Mouse (Mus musculus) midbrain, embryonic 11.5 days (tissue): ENCODE results near the gene Acp4. TPM values are rescaled to one million over a fixed set of nuclear protein-coding genes. Genes with fewer than 3 reads are reported as not detected.
"Not testable (repeated sequence)": the region's sequence is repeated elsewhere in the genome, so short reads cannot be mapped to it uniquely, and the experiment has no call there.

ENCODE experiments used
- ATAC-seq: fragments of 200-750 bp; cut with Nextera tagmentation; 2 replicates; pipeline ENCODE4 v1.8.0; 2017; ENCODE audit warnings: moderate TSS enrichment, moderate library complexity; ENCODE audit not compliant: low FRiP score
- DNase-seq: peaks from one replicate; pipeline ENCODE4 v3.0.0; 2015; ENCODE audit warnings: low spot score; ENCODE audit errors: missing footprints
- H3K27ac ChIP-seq: fragments of 300-500 bp; sonication (generic); 2 replicates; pipeline ENCODE4 v1.5.1; 2014; ENCODE audit warnings: low read depth, low read length
- H3K27me3 ChIP-seq: fragments of 300-500 bp; sonication (generic); 2 replicates; pipeline ENCODE4 v1.6.1; 2014; ENCODE audit warnings: mild to moderate bottlenecking, low read length, moderate library complexity, mixed read lengths; ENCODE audit not compliant: control insufficient read depth, insufficient read depth
- H3K36me3 ChIP-seq: fragments of 300-500 bp; sonication (generic); 2 replicates; pipeline ENCODE4 v1.6.1; 2014; ENCODE audit warnings: mild to moderate bottlenecking, low read length, moderate library complexity, mixed read lengths; ENCODE audit not compliant: control insufficient read depth, insufficient read depth
- H3K4me1 ChIP-seq: fragments of 300-500 bp; sonication (generic); 2 replicates; pipeline ENCODE4 v1.6.1; 2014; ENCODE audit warnings: low read length; ENCODE audit not compliant: control insufficient read depth, insufficient read depth
- H3K4me2 ChIP-seq: fragments of 300-500 bp; sonication (generic); 2 replicates; pipeline ENCODE4 v1.6.1; 2014; ENCODE audit warnings: mild to moderate bottlenecking, moderate library complexity
- H3K4me3 ChIP-seq: fragments of 300-500 bp; sonication (generic); 2 replicates; pipeline ENCODE4 v1.5.1; 2014; ENCODE audit warnings: low read depth, low read length
- H3K9ac ChIP-seq: fragments of 300-500 bp; sonication (generic); 2 replicates; pipeline ENCODE4 v1.6.1; 2014; ENCODE audit warnings: low read length
- H3K9me3 ChIP-seq: fragments of 300-500 bp; sonication (generic); 2 replicates; pipeline ENCODE4 v1.6.1; 2016; ENCODE audit warnings: low read length; ENCODE audit not compliant: control insufficient read depth
- WGBS: fragments of 180-500 bp; shearing (Covaris S2); extraction: QIAGEN DNeasy Blood & Tissue Kit; methylation state at CpG from one replicate; pipeline ENCODE4 v1.1.7; 2014; 5-methylcytosine and 5-hydroxymethylcytosine counted together
- polyA plus RNA-seq: library from polyadenylated mRNA; unstranded; fragments of >200 nt; fragmentation: Nextera tagmentation; extraction: Ambion mirVana; gene quantifications from 2 replicates; pipeline ENCODE4 v1.2.1, GENCODE M21; 2014

Acp4 gene
- polyA plus RNA-seq, 1 experiment from 2014 or later, result not detected

DNA sequence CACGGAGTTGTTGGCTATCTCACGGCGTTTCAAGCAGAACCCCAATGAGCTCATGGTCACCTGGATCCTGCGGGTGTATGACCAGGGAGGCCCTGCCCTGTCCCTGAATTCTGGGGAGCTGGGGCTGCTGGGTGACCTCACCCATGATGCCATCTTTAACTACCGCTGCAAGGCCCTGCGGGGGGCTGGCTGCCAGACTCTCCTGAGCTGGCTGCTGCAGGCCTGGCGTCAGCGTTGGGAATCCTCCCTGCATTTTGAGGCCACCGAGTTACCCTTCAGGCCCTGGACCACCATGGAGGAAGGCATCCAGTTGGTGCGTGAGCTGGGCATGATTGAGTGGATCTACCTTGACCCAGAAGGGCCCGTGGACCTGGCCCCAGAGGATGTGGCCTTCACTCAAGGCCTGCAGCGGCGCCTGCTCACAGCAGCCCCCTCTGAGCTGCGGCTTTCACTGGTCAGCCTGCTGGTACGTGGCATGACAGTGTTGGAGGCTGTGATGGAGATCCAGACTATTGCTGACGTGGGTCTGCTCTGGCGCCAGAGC lies 6.4 kb downstream of the Acp4 start:
- not testable (repeated sequence) for H3K4me3 ChIP-seq
- peaks cover 19% of the 10 kb centered on the region; the same call in 1 of the 2 replicates for H3K36me3 ChIP-seq

GRCm38 (mm10) chr7:44249248-44249647 lies 7.9 kb downstream of the Acp4 start:
- H3K9ac ChIP-seq, result no peak overlapping the region
- H3K36me3 ChIP-seq, result peaks cover 19% of the 10 kb centered on the region; the same call in 1 of the 2 replicates
- no peaks in the 10 kb centered on the region for H3K9me3 ChIP-seq
- H3K4me3 ChIP-seq, result no peak overlapping the region
- ATAC-seq (no peak), DNase-seq (peak; percentile 64)
- H3K4me1 ChIP-seq, result peaks cover 11% of the 10 kb centered on the region; the same call in 1 of the 2 replicates
- no peak overlapping the region for H3K4me2 ChIP-seq
- H3K27ac ChIP-seq, result no peak overlapping the region
- 93% methylated on average over 4 of the region's 4 CpGs for WGBS
- no peaks in the 10 kb centered on the region for H3K27me3 ChIP-seq

More for the DNA sequence above, 6.4 kb downstream of the Acp4 start:
- not testable (repeated sequence) for H3K9me3 ChIP-seq, ATAC-seq, H3K27ac ChIP-seq, H3K4me2 ChIP-seq, H3K27me3 ChIP-seq, H3K9ac ChIP-seq, H3K4me1 ChIP-seq
- peak; percentile 19 for DNase-seq
- 88% methylated on average over 17 of the region's 17 CpGs for WGBS

GRCm38 (mm10) chr7:44247971-44248370 lies 9.2 kb downstream of the Acp4 start:
- peaks cover 11% of the 10 kb centered on the region; the same call in 1 of the 2 replicates for H3K4me1 ChIP-seq
- ATAC-seq (no peak), DNase-seq (peak; percentile 82)
- 91% methylated on average over 2 of the region's 2 CpGs for WGBS
- peak overlapping the region; percentile 57 for H3K4me2 ChIP-seq
- no peaks in the 10 kb centered on the region for H3K9me3 ChIP-seq
- H3K9ac ChIP-seq, result peak overlapping the region; percentile 95
- H3K27ac ChIP-seq, result no peak overlapping the region
- H3K36me3 ChIP-seq, result peaks cover 18% of the 10 kb centered on the region; the same call in 1 of the 2 replicates
- no peaks in the 10 kb centered on the region for H3K27me3 ChIP-seq
- H3K4me3 ChIP-seq, result peak overlapping the region; percentile 91

- Histone ChIP-seq H3K4me3 (peak overlapping the region; percentile 91), H3K36me3 (peaks cover 12% of the 10 kb centered on the region; the same call in 1 of the 2 replicates), H3K4me2 (peak overlapping the region; percentile 57), H3K9ac (peak overlapping the region; percentile 95), H3K4me1 (peaks cover 11% of the 10 kb centered on the region; the same call in 1 of the 2 replicates), H3K27ac (peak overlapping the region; percentile 77), H3K9me3 (no peaks in the 10 kb centered on the region), H3K27me3 (no peaks in the 10 kb centered on the region)
- ATAC-seq, result peak; percentile 27
- peak; percentile 96 for DNase-seq
- under 1% methylated on average over 23 of the region's 23 CpGs for WGBS
These were observed 10.2 kb downstream of the Acp4 start for GRCm38 (mm10) chr7:44246984-44247470.

DNA sequence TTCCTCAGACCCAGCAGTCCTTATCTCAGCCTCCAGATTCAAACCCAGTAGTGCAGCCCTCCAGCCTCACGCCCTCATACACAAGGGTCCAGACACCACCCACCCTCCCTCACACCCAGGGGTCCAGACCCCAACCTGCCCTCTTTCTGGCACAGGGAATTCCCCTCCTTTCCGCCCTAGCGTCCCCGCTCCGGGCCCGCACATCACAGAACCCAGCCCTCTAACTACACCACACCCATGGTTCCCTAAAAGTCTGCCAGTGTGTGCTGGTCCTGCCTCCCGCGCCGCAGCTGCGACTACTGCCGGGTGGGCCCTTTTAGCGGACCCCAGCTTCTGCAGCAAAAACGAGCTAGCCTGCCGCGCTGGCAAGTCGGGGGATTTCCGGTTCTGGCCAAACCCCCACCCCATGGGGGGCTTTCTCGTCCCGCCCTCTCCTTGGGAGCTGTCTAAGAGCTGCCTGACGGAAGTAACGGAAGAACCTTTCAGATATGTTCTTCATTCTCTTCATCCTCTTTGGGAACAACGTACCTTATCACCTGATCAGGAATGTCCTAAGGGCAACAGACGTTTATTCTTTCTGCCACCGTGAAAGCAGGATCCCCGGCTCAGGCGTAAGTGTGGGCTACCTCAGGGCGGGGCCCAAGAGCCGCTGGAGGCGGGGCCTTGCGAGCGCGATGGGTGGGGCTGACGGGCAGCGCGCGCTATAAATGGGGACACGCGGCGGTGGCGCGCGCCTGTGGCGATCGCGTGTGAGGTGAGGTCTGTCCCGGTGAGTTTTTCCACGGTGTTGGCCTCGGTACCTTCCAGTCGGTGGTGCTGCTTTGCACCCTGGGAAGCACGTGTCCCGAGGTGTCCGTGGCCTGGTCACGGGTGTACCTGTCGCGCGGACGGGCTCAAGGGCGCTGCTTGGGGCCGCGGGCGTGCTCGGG lies 10.9 kb downstream of the Acp4 start, which contains the start of the genes 1700028J19Rik and 2410002F23Rik:
Gene 1700028J19Rik, minus strand, starts transcription at position 641 of the 929 bp plus-strand sequence.
Gene 2410002F23Rik, plus strand, starts transcription at position 668 of the 929 bp plus-strand sequence.
- H3K9ac ChIP-seq, result peak within 1 kb of the TSS; percentile 95
- peaks cover 11% of the 10 kb centered on the region; the same call in 1 of the 2 replicates for H3K4me1 ChIP-seq
- peak within 1 kb of the TSS; percentile 77 for H3K27ac ChIP-seq
- H3K36me3 ChIP-seq, result peaks cover 12% of the 10 kb centered on the region; the same call in 1 of the 2 replicates
- under 1% methylated on average over 62 of the region's 62 CpGs for WGBS
- ATAC-seq (peak; percentile 88), DNase-seq (peak; percentile 99)
- H3K4me2 ChIP-seq, result peak within 1 kb of the TSS; percentile 57
- peak within 1 kb of the TSS; percentile 91 for H3K4me3 ChIP-seq
- no peaks in the 10 kb centered on the region for H3K27me3 ChIP-seq
- no peaks in the 10 kb centered on the region for H3K9me3 ChIP-seq

DNA sequence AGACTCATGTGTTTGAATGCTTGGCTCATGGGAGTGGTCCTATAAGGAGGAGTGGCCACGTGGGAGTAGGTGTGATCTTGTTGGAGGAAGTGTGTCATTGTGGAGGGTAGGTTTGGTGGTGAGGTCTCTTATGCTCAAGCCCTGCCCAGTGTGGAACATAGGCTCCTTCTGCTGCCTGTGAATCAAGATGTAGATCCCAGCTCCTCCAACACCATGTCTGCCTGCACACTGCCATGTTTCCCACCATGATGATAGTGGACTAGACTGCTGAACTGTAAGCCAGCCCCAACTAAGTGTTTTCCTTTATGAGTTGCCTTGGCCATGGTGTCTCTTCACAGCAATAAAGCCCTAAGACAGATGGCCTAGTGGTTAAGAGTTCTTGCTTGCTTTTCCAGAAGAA lies 13.1 kb downstream of the Acp4 start:
- WGBS, result 29% methylated on average over 1 of the region's 1 CpGs
- H3K4me1 ChIP-seq, result peaks cover 11% of the 10 kb centered on the region; the same call in 1 of the 2 replicates
- H3K27me3 ChIP-seq, result no peaks in the 10 kb centered on the region
- H3K9ac ChIP-seq, result no peak overlapping the region
- ATAC-seq (no peak), DNase-seq (peak; percentile 76)
- no peaks in the 10 kb centered on the region for H3K9me3 ChIP-seq
- no peak overlapping the region for H3K4me2 ChIP-seq
- no peaks in the 10 kb centered on the region for H3K36me3 ChIP-seq
- no peak overlapping the region for H3K4me3 ChIP-seq
- H3K27ac ChIP-seq, result no peak overlapping the region

- WGBS, result 68% methylated on average over 2 of the region's 2 CpGs
- Histone ChIP-seq H3K27me3 (no peaks in the 10 kb centered on the region), H3K4me1 (peaks cover 4% of the 10 kb centered on the region; the same call in 1 of the 2 replicates), H3K9me3 (no peaks in the 10 kb centered on the region), H3K4me2 (no peak overlapping the region), H3K9ac (no peak overlapping the region), H3K36me3 (no peaks in the 10 kb centered on the region), H3K4me3 (no peak overlapping the region), H3K27ac (no peak overlapping the region)
- DNase-seq, result peak; percentile 4
- no peak for ATAC-seq
These were observed 16.0 kb downstream of the Acp4 start for GRCm38 (mm10) chr7:44241163-44241562.

GRCm38 (mm10) chr7:44240712-44241111 lies 16.5 kb downstream of the Acp4 start:
- no peak overlapping the region for H3K4me3 ChIP-seq
- peaks cover 4% of the 10 kb centered on the region; the same call in 1 of the 2 replicates for H3K4me1 ChIP-seq
- no peak overlapping the region for H3K4me2 ChIP-seq
- 63% methylated on average over 1 of the region's 1 CpGs for WGBS
- no peak overlapping the region for H3K9ac ChIP-seq
- no peak overlapping the region for H3K27ac ChIP-seq
- H3K36me3 ChIP-seq, result no peaks in the 10 kb centered on the region
- ATAC-seq (no peak), DNase-seq (no peak)
- no peaks in the 10 kb centered on the region for H3K9me3 ChIP-seq
- no peaks in the 10 kb centered on the region for H3K27me3 ChIP-seq
